Mouse (Mus musculus) urinary bladder, postnatal 25 days (tissue): Measurements from ENCODE around the gene Scaf1.
"Not testable (repeated sequence)": the region's sequence is repeated elsewhere in the genome, so short reads cannot be mapped to it uniquely, and the experiment has no call there.

ENCODE experiments used
- DNase-seq: peaks from one replicate; pipeline ENCODE4 v3.0.0; 2022; ENCODE audit warnings: low spot score

The Scaf1 gene

GRCm38 (mm10) chr7:45045741-45046140, 29.6 kb upstream of the Scaf1 start:
- DNase-seq: no peak

- no peak for DNase-seq
Measured at GRCm38 (mm10) chr7:45043307-45043706, 27.1 kb upstream of the Scaf1 start.

GRCm38 (mm10) chr7:45040851-45041250, 24.7 kb upstream of the Scaf1 start:
- DNase-seq: no peak

- no peak for DNase-seq
Measured at GRCm38 (mm10) chr7:45038411-45038810, 22.2 kb upstream of the Scaf1 start.

GRCm38 (mm10) chr7:45037720-45038361, 21.7 kb upstream of the Scaf1 start:
- peak; percentile 46 for DNase-seq

- no peak for DNase-seq
Measured at GRCm38 (mm10) chr7:45036702-45037101, 20.5 kb upstream of the Scaf1 start.

GRCm38 (mm10) chr7:45035631-45036030, 19.5 kb upstream of the Scaf1 start:
- no peak for DNase-seq

- no peak for DNase-seq
Measured at GRCm38 (mm10) chr7:45033722-45034359, 17.7 kb upstream of the Scaf1 start.

GRCm38 (mm10) chr7:45030857-45031256, 14.7 kb upstream of the Scaf1 start:
- no peak for DNase-seq

GRCm38 (mm10) chr7:45029995-45030394, 13.8 kb upstream of the Scaf1 start:
- DNase-seq: no peak

- no peak for DNase-seq
Measured at GRCm38 (mm10) chr7:45028351-45028750, 12.2 kb upstream of the Scaf1 start.

- no peak for DNase-seq
Measured at GRCm38 (mm10) chr7:45027761-45028160, 11.6 kb upstream of the Scaf1 start.

GRCm38 (mm10) chr7:45026256-45026655, 10.1 kb upstream of the Scaf1 start:
- DNase-seq: no peak

- no peak for DNase-seq
Measured at GRCm38 (mm10) chr7:45025601-45026220, 9.5 kb upstream of the Scaf1 start.

GRCm38 (mm10) chr7:45024281-45025248, 8.4 kb upstream of the Scaf1 start:
- no peak for DNase-seq

GRCm38 (mm10) chr7:45023711-45024110, 7.5 kb upstream of the Scaf1 start:
- DNase-seq: not testable (repeated sequence)

GRCm38 (mm10) chr7:45020225-45020624, 4.1 kb upstream of the Scaf1 start:
- DNase-seq: no peak

GRCm38 (mm10) chr7:45019031-45019571, 2.9 kb upstream of the Scaf1 start:
- DNase-seq: peak; percentile 48

GRCm38 (mm10) chr7:45017242-45018061, 1.3 kb upstream of the Scaf1 start, which contains the start of gene Rras:
TSS of gene Rras (plus strand) at chr7:45017961.
- DNase-seq: peak; percentile 80

GRCm38 (mm10) chr7:45016761-45017160, 598 bp upstream of the Scaf1 start:
- no peak for DNase-seq
